Mouse (Mus musculus) liver, embryonic 13.5 days (tissue): ENCODE data around the gene Gje1. TPM values are rescaled to one million over a fixed set of nuclear protein-coding genes. Genes with fewer than 3 reads are reported as not detected.

ENCODE experiments used
- ATAC-seq: fragments of 200-750 bp; cut with Nextera tagmentation; 2 replicates; pipeline ENCODE4 v1.8.0; 2017; ENCODE audit warnings: low read depth, mild to moderate bottlenecking, moderate number of reproducible peaks, moderate library complexity
- DNase-seq: peaks from one replicate; pipeline ENCODE4 v3.0.0; 2022
- H3K27ac ChIP-seq: fragments of 300-500 bp; sonication (generic); 2 replicates; pipeline ENCODE4 v1.5.1; 2015; ENCODE audit warnings: moderate library complexity, mild to moderate bottlenecking, inconsistent platforms
- H3K27me3 ChIP-seq: fragments of 300-500 bp; sonication (generic); 2 replicates; pipeline ENCODE4 v1.6.1; 2015; ENCODE audit warnings: mild to moderate bottlenecking, inconsistent platforms
- H3K36me3 ChIP-seq: fragments of 300-500 bp; sonication (generic); 2 replicates; pipeline ENCODE4 v1.6.1; 2015; ENCODE audit warnings: mild to moderate bottlenecking, inconsistent platforms
- H3K4me1 ChIP-seq: fragments of 300-500 bp; sonication (generic); replicated peaks from 2 replicates; pipeline ENCODE4 v1.6.1; 2015; ENCODE audit warnings: inconsistent platforms
- H3K4me2 ChIP-seq: fragments of 300-500 bp; sonication (generic); 2 replicates; pipeline ENCODE4 v1.6.1; 2015; ENCODE audit warnings: inconsistent platforms, mild to moderate bottlenecking, moderate library complexity
- H3K4me3 ChIP-seq: fragments of 300-500 bp; sonication (generic); replicated peaks from 2 replicates; pipeline ENCODE4 v1.5.1; 2015; ENCODE audit warnings: mild to moderate bottlenecking, inconsistent platforms
- H3K9ac ChIP-seq: fragments of 300-500 bp; sonication (generic); 2 replicates; pipeline ENCODE4 v1.6.1; 2015; ENCODE audit warnings: mild to moderate bottlenecking, inconsistent platforms
- H3K9me3 ChIP-seq: fragments of 300-500 bp; sonication (generic); replicated peaks from 2 replicates; pipeline ENCODE4 v1.6.1; 2016; ENCODE audit warnings: inconsistent platforms
- WGBS: fragments of 180-500 bp; shearing (Covaris S2); methylation state at CpG from one replicate; pipeline ENCODE4 v1.1.7; 2015; ENCODE audit not compliant: insufficient replicate concordance; 5-methylcytosine and 5-hydroxymethylcytosine counted together
- polyA plus RNA-seq: library from polyadenylated mRNA; unstranded; fragments of >200 nt; fragmentation: Nextera tagmentation; extraction: Ambion mirVana; gene quantifications from 2 replicates; pipeline ENCODE4 v1.2.1, GENCODE M21; 2015

Gje1 gene
- polyA plus RNA-seq, 1 experiment from 2014 or later, result not detected

DNA sequence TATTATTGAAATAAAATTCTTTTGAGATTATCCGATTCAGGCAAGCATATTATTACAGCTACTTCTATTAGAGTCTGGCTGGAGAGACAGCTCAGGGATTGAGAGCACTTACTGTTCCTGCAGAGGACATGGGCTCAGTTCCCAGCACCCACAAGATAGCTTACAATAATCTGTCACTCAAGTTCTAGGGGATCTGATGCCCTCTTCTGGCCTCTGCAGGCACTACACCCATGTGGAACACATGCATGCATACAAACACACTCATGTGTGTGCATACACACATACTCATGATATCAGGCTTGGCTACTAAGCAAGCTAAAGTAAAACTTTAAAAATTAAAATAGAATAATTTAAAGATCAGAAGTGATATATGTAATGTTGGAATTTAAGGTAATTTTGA is 32.4 kb downstream of the Gje1 start:
- no peak for DNase-seq
- 83% methylated on average over 1 of the region's 1 CpGs for WGBS
- H3K9me3 ChIP-seq, result no peaks in the 10 kb centered on the region
- H3K4me3 ChIP-seq, result no peak overlapping the region
- no peak overlapping the region for H3K27ac ChIP-seq
- no peaks in the 10 kb centered on the region for H3K27me3 ChIP-seq
- H3K36me3 ChIP-seq, result peaks cover 20% of the 10 kb centered on the region
- ATAC-seq, result no peak
- H3K4me2 ChIP-seq, result no peak overlapping the region
- H3K4me1 ChIP-seq, result peaks cover 15% of the 10 kb centered on the region
- no peak overlapping the region for H3K9ac ChIP-seq

DNA sequence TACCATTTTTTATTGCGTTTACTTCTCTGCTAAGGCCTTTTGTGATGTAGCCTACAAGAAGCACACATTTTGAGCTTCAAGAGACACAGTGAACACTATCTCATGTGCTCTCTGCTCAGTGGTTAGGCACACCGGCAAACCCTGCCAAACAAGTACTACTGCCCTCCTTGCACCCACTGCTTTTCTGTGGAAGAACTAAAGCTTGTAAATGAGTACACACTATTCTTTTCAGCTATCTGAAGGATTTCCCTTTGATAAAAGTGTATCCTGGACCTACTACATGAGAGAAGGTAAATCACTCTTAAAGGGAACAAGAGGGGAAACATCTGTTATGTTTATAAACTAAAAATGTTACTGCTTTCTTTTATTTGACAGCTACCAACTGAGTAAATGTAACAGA is 51.9 kb downstream of the Gje1 start:
- H3K27ac ChIP-seq, result no peak overlapping the region
- no peaks in the 10 kb centered on the region for H3K4me1 ChIP-seq
- H3K9me3 ChIP-seq, result no peaks in the 10 kb centered on the region
- no peak overlapping the region for H3K4me3 ChIP-seq
- ATAC-seq, result no peak
- DNase-seq, result no peak
- whole genome bisulfite sequencing, result 79% methylated on average over 2 of the region's 2 CpGs
- H3K27me3 ChIP-seq, result no peaks in the 10 kb centered on the region
- no peak overlapping the region for H3K4me2 ChIP-seq
- H3K9ac ChIP-seq, result no peak overlapping the region
- H3K36me3 ChIP-seq, result peaks cover 31% of the 10 kb centered on the region

Other genes with a start within 250 kb of the Gje1 start
- 0.78 and 0.82 TPM in 2 replicates for gene Adgrg6, start 172.6 kb downstream of the Gje1 start, polyA plus RNA-seq
- 49.6 and 56.2 TPM in 2 replicates for gene Vta1, start 12.7 kb downstream of the Gje1 start, polyA plus RNA-seq
- gene Nmbr, start 12.6 kb downstream of the Gje1 start, polyA plus RNA-seq, result 0.17 and 0.20 TPM in 2 replicates